Mouse (Mus musculus) urinary bladder, adult 18-20 months (tissue): ENCODE results near the gene Ube2h.

ENCODE experiments used
- DNase-seq, 2 experiments: peaks; one replicate each; pipeline ENCODE4 v3.0.0; 2022; ENCODE audit warnings: low spot score in 2 of 2, mixed read lengths in 2 of 2

Gene Ube2h

GRCm38 (mm10) chr6:30167192-30167591 lies 137.1 kb downstream of the Ube2h start:
- DNase-seq, result no peak

DNA sequence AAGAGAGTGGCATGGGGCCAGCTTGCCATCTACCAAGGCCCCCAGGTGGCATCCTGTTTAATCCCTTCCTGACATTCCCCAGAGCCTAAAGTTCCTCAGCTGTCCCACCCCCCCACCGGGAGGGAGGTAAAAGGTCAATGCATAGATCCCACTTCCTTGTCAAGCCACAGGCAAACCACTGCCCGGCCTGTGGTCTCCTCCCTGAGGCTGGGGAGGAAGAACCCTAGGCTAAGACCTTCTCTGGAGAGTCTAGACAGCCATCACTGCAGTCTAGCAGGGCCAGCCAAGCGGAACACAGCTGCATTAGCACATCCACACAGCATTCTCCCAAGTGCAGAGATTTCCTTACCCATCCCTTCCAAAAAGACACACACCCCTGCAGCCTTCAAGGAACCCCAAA lies 138.0 kb downstream of the Ube2h start:
- DNase-seq, result no peak

- DNase-seq, result no peak
These were observed 142.2 kb downstream of the Ube2h start for GRCm38 (mm10) chr6:30162091-30162490.

GRCm38 (mm10) chr6:30161618-30162017 lies 142.7 kb downstream of the Ube2h start:
- no peak for DNase-seq
